Mouse (Mus musculus) urinary bladder, postnatal 0 days (tissue): ENCODE measurements around the gene Zfp54. TPM values are rescaled to one million over a fixed set of nuclear protein-coding genes. Genes with fewer than 3 reads are reported as not detected.

ENCODE experiments used
- polyA plus RNA-seq: library from polyadenylated mRNA; unstranded; fragments of >200 nt; fragmentation: Nextera tagmentation; extraction: Ambion mirVana; gene quantifications from 2 replicates; pipeline ENCODE4 v1.2.1, GENCODE M21; 2015

The Zfp54 gene
- polyA plus RNA-seq = 3.6 and 4.1 TPM in 2 replicates

DNA sequence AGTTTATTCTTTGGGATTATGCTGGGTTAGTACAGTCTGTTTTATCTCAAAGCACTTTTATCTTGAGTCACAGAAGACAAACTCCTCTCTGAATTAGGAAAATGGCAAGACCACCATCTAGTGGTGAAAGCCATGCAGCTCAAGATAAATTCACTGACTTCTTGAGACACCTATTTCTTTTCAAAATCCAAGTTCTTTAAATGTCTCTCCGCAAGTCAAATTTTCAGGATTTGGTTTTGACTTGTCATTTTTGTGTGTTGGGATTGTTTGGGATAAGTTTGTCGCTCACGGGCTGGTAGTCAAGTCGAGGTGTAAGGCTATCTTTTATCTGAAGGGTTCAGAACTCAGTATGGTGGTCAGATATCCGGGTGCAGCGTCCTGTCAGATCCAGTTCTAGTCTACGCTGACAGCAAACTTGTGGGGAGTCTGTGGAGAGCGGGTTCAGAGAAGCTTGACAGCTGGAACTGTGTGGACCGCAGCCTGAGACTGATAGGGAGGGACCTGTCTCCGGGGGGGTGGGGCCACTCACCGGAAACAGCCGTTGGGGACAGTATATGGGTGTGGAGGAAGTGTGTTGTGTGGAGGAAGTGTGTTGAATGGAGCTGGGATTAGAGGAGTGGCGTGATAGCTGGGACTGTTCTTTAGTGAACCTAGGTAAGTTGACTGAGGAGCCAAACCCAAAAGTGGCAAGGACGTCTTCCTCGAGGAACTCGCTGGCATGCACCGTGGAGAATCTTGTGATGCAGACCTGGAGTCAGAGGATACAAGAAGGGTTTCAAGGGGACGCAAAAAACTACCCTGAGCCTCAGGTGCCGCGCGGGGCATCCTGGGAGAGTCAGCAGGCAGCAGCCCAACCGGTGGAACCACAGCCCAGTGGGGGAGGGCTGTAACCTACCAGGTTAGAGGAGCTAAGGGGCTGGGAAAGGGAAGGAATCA lies at the start of gene Zfp54:
Zfp54 (plus strand) TSS at position 564 of the 936 bp plus-strand sequence.

DNA sequence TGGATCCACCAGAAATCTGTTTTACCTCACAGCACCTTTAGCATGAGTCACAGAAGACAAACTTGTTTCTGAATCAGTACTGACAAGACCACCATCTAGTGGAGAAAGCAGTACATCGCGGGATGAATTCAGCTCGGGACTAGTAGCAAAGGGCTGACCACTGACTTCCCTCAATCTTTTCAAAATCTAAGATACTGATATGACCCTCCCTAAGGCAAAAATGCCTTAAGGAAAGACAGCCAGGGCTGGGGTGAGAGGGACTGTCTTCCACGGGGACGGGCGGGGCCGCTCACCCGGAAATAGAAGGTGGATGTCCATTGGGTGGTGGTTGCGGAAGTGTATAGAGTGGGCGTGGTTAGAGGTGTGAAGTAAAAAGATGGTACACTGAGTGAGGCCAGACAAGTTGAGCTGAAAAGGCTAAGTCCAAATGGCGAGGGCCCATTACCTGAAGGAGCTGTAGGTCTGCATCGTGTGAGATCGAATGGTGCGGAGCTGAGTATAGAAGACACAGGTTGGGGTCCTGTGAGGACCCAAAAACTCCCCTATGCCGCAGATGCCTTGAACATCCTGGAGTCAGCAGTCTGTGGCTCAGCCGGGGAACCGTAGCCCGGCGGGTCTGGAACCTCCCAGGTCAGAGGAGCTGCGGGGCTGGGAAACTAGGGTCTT lies 39.5 kb upstream of the Zfp54 start, which contains the start of gene Zfp677:
Zfp677 (plus strand) TSS at position 358 of the 666 bp plus-strand sequence.

DNA sequence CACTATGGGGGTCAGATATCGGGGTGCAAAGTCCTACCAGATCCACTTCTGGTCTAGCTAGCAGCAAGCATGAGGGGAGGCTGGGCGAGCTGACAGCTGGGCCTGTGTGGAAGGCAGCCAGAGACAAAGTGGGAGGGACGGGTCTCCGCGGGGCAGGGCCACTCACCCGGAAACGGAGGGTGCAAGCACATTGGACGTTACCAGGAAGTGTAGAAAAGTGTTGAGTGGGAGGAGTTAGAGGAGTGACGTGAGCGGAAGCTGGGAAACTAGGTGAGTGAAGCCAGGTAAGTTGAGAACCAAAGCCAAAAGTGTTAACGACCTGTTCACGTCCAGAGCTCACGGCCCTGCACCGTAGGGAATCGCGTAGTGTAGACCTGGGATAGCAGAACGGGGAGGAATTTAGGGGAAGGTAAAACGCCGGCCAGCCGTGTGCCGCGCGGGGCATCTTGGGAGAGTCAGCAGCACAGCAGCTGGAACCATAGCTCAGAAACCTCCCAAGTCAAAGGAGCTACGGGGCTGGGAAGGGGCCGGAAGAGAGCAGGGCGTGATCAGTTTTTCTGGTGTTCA lies 27.2 kb downstream of the Zfp54 start, which contains the start of gene Zfp51:
Zfp51 (plus strand) TSS at position 237 of the 567 bp plus-strand sequence.

Other genes with a start within 250 kb of the Zfp54 start
- not detected in 2 replicates for gene Vmn1r234, start 197.1 kb upstream of the Zfp54 start, polyA plus RNA-seq
- not detected in 2 replicates for gene Vmn1r235, start 166.8 kb upstream of the Zfp54 start, polyA plus RNA-seq
- gene Vmn1r236, start 140.3 kb upstream of the Zfp54 start, polyA plus RNA-seq = not detected in 2 replicates
- not detected in 2 replicates for gene Vmn1r237, start 111.4 kb upstream of the Zfp54 start, polyA plus RNA-seq
- 2.0 and 2.3 TPM in 2 replicates for gene Zfp677, start 39.5 kb upstream of the Zfp54 start, polyA plus RNA-seq
- gene Zfp51, start 27.1 kb downstream of the Zfp54 start, polyA plus RNA-seq = 6.6 and 7.4 TPM in 2 replicates
- gene Zfp53, start 65.8 kb downstream of the Zfp54 start, polyA plus RNA-seq = 5.7 and 7.2 TPM in 2 replicates
- 3.4 and 3.8 TPM in 2 replicates for gene Zfp52, start 112.3 kb downstream of the Zfp54 start, polyA plus RNA-seq
- gene Zfp948, start 143.8 kb downstream of the Zfp54 start, polyA plus RNA-seq = 10.0 and 13.3 TPM in 2 replicates
- 1.3 and 1.7 TPM in 2 replicates for gene Zfp983, start 227.4 kb downstream of the Zfp54 start, polyA plus RNA-seq